Mouse (Mus musculus) kidney, embryonic 14.5 days (tissue): Measurements from ENCODE around the gene Elfn1. TPM values are rescaled to one million over a fixed set of nuclear protein-coding genes. Genes with fewer than 3 reads are reported as not detected.
"Not testable (repeated sequence)": the region's sequence is repeated elsewhere in the genome, so short reads cannot be mapped to it uniquely, and the experiment has no call there.

Experiments
- ATAC-seq: fragments of 200-750 bp; cut with Nextera tagmentation; 2 replicates; pipeline ENCODE4 v1.8.0; 2017; ENCODE audit warnings: moderate number of reproducible peaks, mild to moderate bottlenecking, moderate TSS enrichment, moderate library complexity; ENCODE audit not compliant: low FRiP score, low TSS enrichment
- H3K27ac ChIP-seq: fragments of 300-500 bp; sonication (generic); 2 replicates; pipeline ENCODE4 v1.5.1; 2014; ENCODE audit warnings: low read depth, mild to moderate bottlenecking, low read length, moderate library complexity, mixed read lengths
- H3K27me3 ChIP-seq: fragments of 300-500 bp; sonication (generic); 2 replicates; pipeline ENCODE4 v1.6.1; 2014; ENCODE audit warnings: mild to moderate bottlenecking, low read length; ENCODE audit not compliant: control insufficient read depth, insufficient read depth
- H3K36me3 ChIP-seq: fragments of 300-500 bp; sonication (generic); 2 replicates; pipeline ENCODE4 v1.6.1; 2014; ENCODE audit warnings: low read length, mixed read lengths; ENCODE audit not compliant: control insufficient read depth, insufficient read depth
- H3K4me1 ChIP-seq: fragments of 300-500 bp; sonication (generic); 2 replicates; pipeline ENCODE4 v1.6.1; 2014; ENCODE audit warnings: low read length, mixed read lengths; ENCODE audit not compliant: control insufficient read depth, insufficient read depth
- H3K4me2 ChIP-seq: fragments of 300-500 bp; sonication (generic); replicated peaks from 2 replicates; pipeline ENCODE4 v1.6.1; 2014; ENCODE audit warnings: low read depth, mild to moderate bottlenecking, low read length
- H3K4me3 ChIP-seq: fragments of 300-500 bp; sonication (generic); 2 replicates; pipeline ENCODE4 v1.5.1; 2014; ENCODE audit warnings: mild to moderate bottlenecking, low read length
- H3K9ac ChIP-seq: fragments of 300-500 bp; sonication (generic); 2 replicates; pipeline ENCODE4 v1.6.1; 2014; ENCODE audit warnings: low read depth, mild to moderate bottlenecking, low read length, moderate library complexity
- H3K9me3 ChIP-seq: fragments of 300-500 bp; sonication (generic); 2 replicates; pipeline ENCODE4 v1.6.1; 2016; ENCODE audit warnings: low read length; ENCODE audit not compliant: control insufficient read depth
- WGBS: fragments of 180-500 bp; shearing (Covaris S2); extraction: QIAGEN DNeasy Blood & Tissue Kit; methylation state at CpG from one replicate; pipeline ENCODE4 v1.1.7; 2014; 5-methylcytosine and 5-hydroxymethylcytosine counted together
- polyA plus RNA-seq: library from polyadenylated mRNA; unstranded; fragments of >200 nt; fragmentation: Nextera tagmentation; extraction: Ambion mirVana; gene quantifications from 2 replicates; pipeline ENCODE4 v1.2.1, GENCODE M21; 2014

Gene Elfn1
- polyA plus RNA-seq, 1 experiment from 2014 or later = 0.14 TPM

DNA sequence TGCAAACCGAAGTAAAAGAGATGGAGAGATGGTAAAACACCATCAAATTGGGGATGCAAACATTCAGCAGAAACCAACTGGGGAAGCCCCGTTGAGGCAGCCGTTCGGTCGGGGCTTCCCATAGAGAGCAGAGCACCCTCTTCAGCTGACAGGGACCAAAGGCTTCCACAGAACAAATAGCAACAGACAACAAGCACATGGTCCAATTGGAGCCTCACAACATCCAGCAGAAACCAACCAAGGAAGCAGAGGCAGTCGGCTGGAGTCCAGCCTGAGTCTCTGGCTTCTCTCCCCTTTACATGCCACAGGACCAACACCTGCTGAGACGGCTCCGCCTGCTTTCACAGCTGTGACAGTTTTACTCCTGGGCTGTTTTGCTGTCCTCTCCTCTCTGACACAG is 69.7 kb downstream of the Elfn1 start:
- H3K4me3 ChIP-seq = no peak overlapping the region
- no peak overlapping the region for H3K27ac ChIP-seq
- H3K4me1 ChIP-seq = no peaks in the 10 kb centered on the region
- no peaks in the 10 kb centered on the region for H3K9me3 ChIP-seq
- H3K4me2 ChIP-seq = no peak overlapping the region
- no peaks in the 10 kb centered on the region for H3K36me3 ChIP-seq
- H3K27me3 ChIP-seq = peaks cover 9% of the 10 kb centered on the region
- ATAC-seq = no peak
- no peak overlapping the region for H3K9ac ChIP-seq
- 39% methylated on average over 8 of the region's 8 CpGs for WGBS

- no peak overlapping the region for H3K4me3 ChIP-seq
- no peaks in the 10 kb centered on the region for H3K36me3 ChIP-seq
- H3K27ac ChIP-seq = no peak overlapping the region
- ATAC-seq = 0 out of 2 replicates have a peak, but pooled peaks have one; percentile 9
- H3K4me1 ChIP-seq = no peaks in the 10 kb centered on the region
- H3K9ac ChIP-seq = no peak overlapping the region
- WGBS = 5% methylated on average over 13 of the region's 13 CpGs
- no peaks in the 10 kb centered on the region; the same call in 1 of the 2 replicates for H3K27me3 ChIP-seq
- no peaks in the 10 kb centered on the region for H3K9me3 ChIP-seq
- H3K4me2 ChIP-seq = no peak overlapping the region
These were observed 71.0 kb downstream of the Elfn1 start for GRCm38 (mm10) chr5:139978525-139979276.

DNA sequence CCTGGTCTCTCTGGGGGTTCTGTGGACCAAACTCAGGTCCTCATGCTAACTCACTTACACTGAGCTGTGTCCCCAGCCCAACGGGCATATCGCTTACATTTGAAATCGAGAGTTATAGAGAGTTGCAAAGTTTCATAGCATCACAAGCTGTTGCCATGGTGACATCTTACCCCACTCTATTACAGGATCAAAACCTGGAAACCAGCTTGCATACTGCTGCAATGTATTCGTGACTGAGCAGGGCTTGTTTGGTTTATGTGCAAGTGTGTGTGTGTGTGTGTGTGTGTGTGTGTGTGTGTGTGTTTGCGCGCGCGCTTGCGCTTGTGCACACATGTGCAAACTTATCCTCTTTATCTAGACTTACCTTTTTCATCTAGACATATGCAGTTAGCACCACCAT is 71.6 kb downstream of the Elfn1 start:
- WGBS = 81% methylated on average over 9 of the region's 9 CpGs
- H3K4me1 ChIP-seq = no peaks in the 10 kb centered on the region
- no peak overlapping the region for H3K9ac ChIP-seq
- H3K4me2 ChIP-seq = no peak overlapping the region
- H3K27me3 ChIP-seq = no peaks in the 10 kb centered on the region; the same call in 1 of the 2 replicates
- no peak overlapping the region for H3K27ac ChIP-seq
- H3K36me3 ChIP-seq = no peaks in the 10 kb centered on the region
- H3K9me3 ChIP-seq = no peaks in the 10 kb centered on the region
- ATAC-seq = no peak
- H3K4me3 ChIP-seq = no peak overlapping the region

DNA sequence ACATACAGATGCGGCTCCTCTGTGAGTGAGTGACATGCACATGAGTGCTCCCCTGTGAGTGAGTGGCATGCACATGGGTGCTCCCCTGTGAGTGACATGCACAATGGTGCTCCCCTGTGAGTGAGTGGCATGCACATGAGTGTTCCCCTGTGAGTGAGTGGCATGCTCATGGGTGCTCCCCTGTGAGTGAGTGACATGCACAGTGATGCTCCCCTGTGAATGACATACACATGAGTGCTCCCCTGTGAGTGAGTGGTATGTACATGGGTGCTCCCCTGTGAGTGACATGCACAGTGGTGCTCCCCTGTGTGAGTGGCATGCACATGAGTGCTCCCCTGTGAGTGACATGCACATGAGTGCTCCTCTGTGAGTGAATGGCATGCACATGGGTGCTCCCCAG is 74.2 kb downstream of the Elfn1 start:
- Histone ChIP-seq H3K4me3 (no peak overlapping the region), H3K4me2 (no peak overlapping the region), H3K9ac (no peak overlapping the region), H3K9me3 (no peaks in the 10 kb centered on the region), H3K27ac (no peak overlapping the region), H3K4me1 (no peaks in the 10 kb centered on the region), H3K27me3 (no peaks in the 10 kb centered on the region), H3K36me3 (no peaks in the 10 kb centered on the region)
- ATAC-seq = no peak
- 93% methylated on average over 1 of the region's 1 CpGs for WGBS

DNA sequence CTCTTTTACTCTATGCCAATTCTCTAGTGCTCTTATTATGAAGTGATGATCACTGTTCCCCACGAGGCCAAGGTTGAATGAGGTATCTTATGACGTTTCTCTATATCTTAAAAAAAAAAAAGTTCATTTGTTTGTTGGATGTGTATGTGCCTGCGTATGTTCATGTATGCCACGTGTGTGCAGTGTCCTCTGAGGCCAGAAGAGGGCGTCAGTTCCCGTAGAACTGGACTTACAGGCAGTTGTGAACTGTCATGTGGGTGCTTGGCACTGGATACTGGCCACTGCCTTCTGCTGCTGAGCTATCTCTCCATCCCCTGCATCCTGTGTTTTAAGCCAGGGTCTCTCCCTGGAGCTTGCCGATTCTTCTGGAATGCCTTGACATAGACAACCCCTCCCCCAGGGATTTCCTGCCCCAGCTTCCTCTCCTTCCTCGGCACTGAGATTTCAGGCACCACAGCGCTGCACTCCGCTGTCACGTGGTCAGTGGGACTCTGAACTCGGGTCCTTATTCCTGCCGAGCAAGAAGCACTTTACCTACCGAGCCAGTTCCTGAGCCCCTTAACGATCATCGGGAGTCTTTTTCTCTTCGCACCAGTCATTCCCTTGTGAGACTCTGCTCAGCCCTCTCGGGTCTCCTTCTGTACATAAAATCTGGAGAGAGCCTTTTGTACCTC is 77.5 kb downstream of the Elfn1 start:
- 30% methylated on average over 18 of the region's 18 CpGs for WGBS
- Histone ChIP-seq H3K27ac (no peak overlapping the region), H3K9me3 (peaks cover 10% of the 10 kb centered on the region; the same call in 1 of the 2 replicates), H3K9ac (no peak overlapping the region), H3K4me3 (no peak overlapping the region), H3K36me3 (no peaks in the 10 kb centered on the region), H3K4me1 (no peaks in the 10 kb centered on the region), H3K4me2 (no peak overlapping the region), H3K27me3 (no peaks in the 10 kb centered on the region)
- no peak for ATAC-seq

GRCm38 (mm10) chr5:139991531-139991930 is 83.8 kb downstream of the Elfn1 start:
- no peak overlapping the region for H3K4me3 ChIP-seq
- WGBS = 93% methylated on average over 3 of the region's 3 CpGs
- H3K4me1 ChIP-seq = no peaks in the 10 kb centered on the region
- no peak overlapping the region for H3K9ac ChIP-seq
- no peak overlapping the region for H3K27ac ChIP-seq
- H3K27me3 ChIP-seq = no peaks in the 10 kb centered on the region
- H3K9me3 ChIP-seq = peaks cover 10% of the 10 kb centered on the region; the same call in 1 of the 2 replicates
- no peak overlapping the region for H3K4me2 ChIP-seq
- ATAC-seq = no peak
- no peaks in the 10 kb centered on the region for H3K36me3 ChIP-seq

DNA sequence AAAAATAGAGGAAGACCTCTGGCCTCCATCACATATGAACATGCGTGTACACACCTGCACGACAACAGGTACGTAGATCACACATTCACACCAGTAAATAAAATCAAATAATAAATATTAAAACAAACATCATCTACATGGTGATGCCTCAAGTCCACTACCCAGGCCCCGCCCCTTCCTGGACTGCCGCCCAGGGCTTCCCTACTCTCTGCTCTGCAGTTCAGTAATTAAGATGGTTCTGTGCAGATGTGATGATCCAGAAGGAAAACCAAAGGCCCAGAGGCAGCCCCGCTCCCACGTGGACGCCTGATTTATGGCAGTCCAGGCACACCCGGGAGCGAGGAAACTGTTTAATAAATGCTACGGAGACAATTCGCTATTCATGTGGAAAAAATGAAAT is 90.6 kb downstream of the Elfn1 start:
- not testable (repeated sequence) for H3K4me3 ChIP-seq, H3K9ac ChIP-seq, H3K27me3 ChIP-seq, H3K4me2 ChIP-seq, H3K9me3 ChIP-seq, H3K4me1 ChIP-seq, ATAC-seq, H3K36me3 ChIP-seq, H3K27ac ChIP-seq
- WGBS = 54% methylated on average over 12 of the region's 12 CpGs

DNA sequence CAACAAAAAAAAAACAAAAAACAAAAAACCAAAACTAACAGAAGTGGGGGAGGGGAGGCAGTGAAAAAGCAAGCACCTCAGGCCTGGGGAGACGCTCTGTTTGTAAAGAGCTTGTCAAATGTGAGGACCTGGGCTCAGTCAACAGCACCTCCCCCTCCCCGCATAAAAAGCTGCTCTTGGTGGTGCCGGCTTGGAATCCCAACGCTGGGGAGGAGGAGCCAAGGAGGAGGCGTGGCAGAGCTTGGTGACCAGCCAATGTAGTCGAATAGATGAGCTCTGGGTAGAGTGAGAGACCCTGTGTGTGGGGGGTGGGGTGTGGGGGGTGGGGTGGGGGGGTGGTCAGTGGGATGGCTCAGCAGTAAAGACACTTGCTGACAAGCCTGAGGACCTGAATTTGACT is 91.2 kb downstream of the Elfn1 start:
- no peaks in the 10 kb centered on the region for H3K36me3 ChIP-seq
- no peak overlapping the region for H3K4me2 ChIP-seq
- no peaks in the 10 kb centered on the region for H3K9me3 ChIP-seq
- H3K4me3 ChIP-seq = no peak overlapping the region
- H3K27me3 ChIP-seq = no peaks in the 10 kb centered on the region
- no peaks in the 10 kb centered on the region for H3K4me1 ChIP-seq
- 0 out of 2 replicates have a peak, but pooled peaks have one; percentile 20 for ATAC-seq
- H3K9ac ChIP-seq = no peak overlapping the region
- no peak overlapping the region for H3K27ac ChIP-seq
- 23% methylated on average over 6 of the region's 6 CpGs for WGBS

DNA sequence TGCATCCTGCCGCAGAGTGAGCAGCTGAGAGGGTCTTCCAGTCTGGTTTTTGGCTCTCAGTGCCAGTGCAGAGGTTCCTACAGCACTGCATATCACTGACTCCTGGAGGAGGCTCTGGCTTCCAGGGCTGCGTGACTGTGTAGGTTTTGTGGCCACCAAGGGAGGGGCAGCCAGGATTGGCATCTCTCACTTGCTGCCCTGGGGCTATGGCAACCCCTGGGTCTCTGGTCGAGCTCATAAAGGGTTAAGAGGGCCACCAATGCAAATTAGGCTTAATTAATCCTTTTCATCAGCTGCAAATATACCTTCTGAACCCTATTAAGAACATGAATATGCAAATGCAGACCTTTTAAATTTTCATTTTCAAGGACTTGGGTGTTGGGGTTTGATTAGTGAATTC is 94.8 kb downstream of the Elfn1 start:
- H3K4me1 ChIP-seq = no peaks in the 10 kb centered on the region
- no peak overlapping the region for H3K27ac ChIP-seq
- no peak overlapping the region for H3K4me2 ChIP-seq
- H3K36me3 ChIP-seq = 0 out of 2 replicates have a peak, but pooled peaks cover 2% of the 10 kb centered on the region
- H3K9ac ChIP-seq = no peak overlapping the region
- H3K27me3 ChIP-seq = no peaks in the 10 kb centered on the region
- ATAC-seq = no peak
- 42% methylated on average over 3 of the region's 3 CpGs for WGBS
- no peaks in the 10 kb centered on the region for H3K9me3 ChIP-seq
- no peak overlapping the region for H3K4me3 ChIP-seq
